Mouse (Mus musculus) midbrain, embryonic 15.5 days (tissue): ENCODE data around the gene Atg3. TPM values are rescaled to one million over a fixed set of nuclear protein-coding genes. Genes with fewer than 3 reads are reported as not detected.

Source experiments
- ATAC-seq: fragments of 200-750 bp; cut with Nextera tagmentation; replicated peaks from 2 replicates; pipeline ENCODE4 v1.8.0; 2017; ENCODE audit warnings: moderate TSS enrichment
- H3K27ac ChIP-seq: fragments of 300-500 bp; sonication (generic); 2 replicates; pipeline ENCODE4 v1.5.1; 2015; ENCODE audit warnings: mild to moderate bottlenecking, inconsistent platforms
- H3K27me3 ChIP-seq: fragments of 300-500 bp; sonication (generic); replicated peaks from 2 replicates; pipeline ENCODE4 v1.6.1; 2015; ENCODE audit warnings: inconsistent platforms
- H3K36me3 ChIP-seq: fragments of 300-500 bp; sonication (generic); replicated peaks from 2 replicates; pipeline ENCODE4 v1.6.1; 2015; ENCODE audit warnings: inconsistent platforms
- H3K4me1 ChIP-seq: fragments of 300-500 bp; sonication (generic); 2 replicates; pipeline ENCODE4 v1.6.1; 2015; ENCODE audit warnings: inconsistent platforms
- H3K4me2 ChIP-seq: fragments of 300-500 bp; sonication (generic); 2 replicates; pipeline ENCODE4 v1.6.1; 2015; ENCODE audit warnings: inconsistent platforms, mild to moderate bottlenecking, moderate library complexity
- H3K4me3 ChIP-seq: fragments of 300-500 bp; sonication (generic); 2 replicates; pipeline ENCODE4 v1.5.1; 2015; ENCODE audit warnings: mild to moderate bottlenecking, inconsistent platforms
- H3K9ac ChIP-seq: fragments of 300-500 bp; sonication (generic); 2 replicates; pipeline ENCODE4 v1.6.1; 2015; ENCODE audit warnings: mild to moderate bottlenecking, inconsistent platforms
- H3K9me3 ChIP-seq: fragments of 300-500 bp; sonication (generic); 2 replicates; pipeline ENCODE4 v1.6.1; 2016; ENCODE audit warnings: inconsistent platforms
- WGBS: fragments of 180-500 bp; shearing (Covaris S2); methylation state at CpG from one replicate; pipeline ENCODE4 v1.1.7; 2015; ENCODE audit warnings: mixed read lengths; 5-methylcytosine and 5-hydroxymethylcytosine counted together
- polyA plus RNA-seq: library from polyadenylated mRNA; unstranded; fragments of >200 nt; fragmentation: Nextera tagmentation; extraction: Ambion mirVana; gene quantifications from 2 replicates; pipeline ENCODE4 v1.2.1, GENCODE M21; 2015

Gene Atg3
- polyA plus RNA-seq, 1 experiment from 2014 or later, result 53.8 TPM

- no peak for ATAC-seq
- peaks cover 37% of the 10 kb centered on the region for H3K36me3 ChIP-seq
- no peaks in the 10 kb centered on the region for H3K9me3 ChIP-seq
- 94% methylated on average over 10 of the region's 10 CpGs for WGBS
- H3K27ac ChIP-seq, result no peak overlapping the region
- no peaks in the 10 kb centered on the region for H3K27me3 ChIP-seq
- no peaks in the 10 kb centered on the region for H3K4me1 ChIP-seq
- no peak overlapping the region for H3K4me3 ChIP-seq
- H3K4me2 ChIP-seq, result no peak overlapping the region
- no peak overlapping the region for H3K9ac ChIP-seq
Measured at GRCm38 (mm10) chr16:45148488-45149082, 10.0 kb upstream of the Atg3 start.

- 94% methylated on average over 3 of the region's 3 CpGs for WGBS
- Histone ChIP-seq H3K4me2 (no peak overlapping the region), H3K27ac (no peak overlapping the region), H3K4me3 (no peak overlapping the region), H3K9me3 (no peaks in the 10 kb centered on the region), H3K36me3 (peaks cover 15% of the 10 kb centered on the region), H3K4me1 (peaks cover 17% of the 10 kb centered on the region), H3K27me3 (no peaks in the 10 kb centered on the region), H3K9ac (no peak overlapping the region)
- no peak for ATAC-seq
Measured at GRCm38 (mm10) chr16:45154741-45155250, 3.8 kb upstream of the Atg3 start.

GRCm38 (mm10) chr16:45158136-45158521 lies 456 bp upstream of the Atg3 start:
- 0 out of 2 replicates have a peak, but pooled peaks cover 4% of the 10 kb centered on the region for H3K36me3 ChIP-seq
- peaks cover 33% of the 10 kb centered on the region for H3K4me1 ChIP-seq
- peak overlapping the region; percentile 64 for H3K4me2 ChIP-seq
- H3K9ac ChIP-seq, result peak overlapping the region; percentile 95
- peak overlapping the region; percentile 94 for H3K27ac ChIP-seq
- no peaks in the 10 kb centered on the region for H3K27me3 ChIP-seq
- WGBS, result 1% methylated on average over 20 of the region's 20 CpGs
- H3K4me3 ChIP-seq, result peak overlapping the region; percentile 98
- ATAC-seq, result peak; percentile 88
- H3K9me3 ChIP-seq, result no peaks in the 10 kb centered on the region

- 7% methylated on average over 11 of the region's 11 CpGs for WGBS
- Histone ChIP-seq H3K4me2 (peak overlapping the region; percentile 64), H3K27me3 (no peaks in the 10 kb centered on the region), H3K27ac (peak overlapping the region; percentile 94), H3K4me3 (peak overlapping the region; percentile 98), H3K9me3 (no peaks in the 10 kb centered on the region), H3K9ac (peak overlapping the region; percentile 95), H3K4me1 (peaks cover 33% of the 10 kb centered on the region), H3K36me3 (0 out of 2 replicates have a peak, but pooled peaks cover 4% of the 10 kb centered on the region)
- no peak for ATAC-seq
Measured at GRCm38 (mm10) chr16:45159389-45159716, 768 bp downstream of the Atg3 start.

- no peaks in the 10 kb centered on the region for H3K27me3 ChIP-seq
- H3K9ac ChIP-seq, result no peak overlapping the region
- 79% methylated on average over 2 of the region's 2 CpGs for WGBS
- no peaks in the 10 kb centered on the region for H3K4me1 ChIP-seq
- ATAC-seq, result no peak
- H3K4me3 ChIP-seq, result no peak overlapping the region
- H3K4me2 ChIP-seq, result no peak overlapping the region
- H3K9me3 ChIP-seq, result no peaks in the 10 kb centered on the region
- peaks cover 8% of the 10 kb centered on the region; the same call in 1 of the 2 replicates for H3K36me3 ChIP-seq
- no peak overlapping the region for H3K27ac ChIP-seq
Measured at GRCm38 (mm10) chr16:45178552-45178951, 20.0 kb downstream of the Atg3 start.

- WGBS, result 91% methylated on average over 5 of the region's 5 CpGs
- no peaks in the 10 kb centered on the region for H3K9me3 ChIP-seq
- H3K4me3 ChIP-seq, result no peak overlapping the region
- H3K4me2 ChIP-seq, result no peak overlapping the region
- no peak for ATAC-seq
- no peak overlapping the region for H3K9ac ChIP-seq
- no peaks in the 10 kb centered on the region for H3K27me3 ChIP-seq
- H3K36me3 ChIP-seq, result peaks cover 8% of the 10 kb centered on the region; the same call in 1 of the 2 replicates
- H3K27ac ChIP-seq, result no peak overlapping the region
- no peaks in the 10 kb centered on the region for H3K4me1 ChIP-seq
Measured at GRCm38 (mm10) chr16:45181824-45182223, 23.2 kb downstream of the Atg3 start.

- peak; percentile 62 for ATAC-seq
- H3K4me2 ChIP-seq, result no peak overlapping the region
- H3K27me3 ChIP-seq, result no peaks in the 10 kb centered on the region
- H3K4me3 ChIP-seq, result no peak overlapping the region
- H3K36me3 ChIP-seq, result no peaks in the 10 kb centered on the region
- H3K9ac ChIP-seq, result no peak overlapping the region
- no peak overlapping the region for H3K27ac ChIP-seq
- H3K9me3 ChIP-seq, result no peaks in the 10 kb centered on the region
- no peaks in the 10 kb centered on the region for H3K4me1 ChIP-seq
- WGBS, result 0% methylated on average over 1 of the region's 1 CpGs
Measured at GRCm38 (mm10) chr16:45192613-45193012, 34.0 kb downstream of the Atg3 start.

- Histone ChIP-seq H3K27ac (no peak overlapping the region), H3K4me2 (no peak overlapping the region), H3K4me1 (no peaks in the 10 kb centered on the region), H3K27me3 (no peaks in the 10 kb centered on the region), H3K36me3 (no peaks in the 10 kb centered on the region), H3K9me3 (no peaks in the 10 kb centered on the region), H3K9ac (no peak overlapping the region), H3K4me3 (no peak overlapping the region)
- WGBS, result 26% methylated on average over 6 of the region's 6 CpGs
- ATAC-seq, result peak; percentile 92
Measured at GRCm38 (mm10) chr16:45196816-45197215, 38.2 kb downstream of the Atg3 start.

- Histone ChIP-seq H3K27me3 (no peaks in the 10 kb centered on the region), H3K4me1 (no peaks in the 10 kb centered on the region), H3K9ac (no peak overlapping the region), H3K27ac (no peak overlapping the region), H3K9me3 (no peaks in the 10 kb centered on the region), H3K4me2 (no peak overlapping the region), H3K4me3 (no peak overlapping the region), H3K36me3 (no peaks in the 10 kb centered on the region)
- 93% methylated on average over 2 of the region's 2 CpGs for WGBS
- ATAC-seq, result no peak
Measured at GRCm38 (mm10) chr16:45201395-45201794, 42.8 kb downstream of the Atg3 start.

GRCm38 (mm10) chr16:45204438-45204837 lies 45.9 kb downstream of the Atg3 start:
- ATAC-seq, result no peak
- no peaks in the 10 kb centered on the region for H3K36me3 ChIP-seq
- no peak overlapping the region for H3K4me2 ChIP-seq
- no peak overlapping the region for H3K4me3 ChIP-seq
- H3K27me3 ChIP-seq, result no peaks in the 10 kb centered on the region
- H3K9ac ChIP-seq, result no peak overlapping the region
- no peak overlapping the region for H3K27ac ChIP-seq
- H3K4me1 ChIP-seq, result no peaks in the 10 kb centered on the region
- 92% methylated on average over 4 of the region's 4 CpGs for WGBS
- no peaks in the 10 kb centered on the region for H3K9me3 ChIP-seq

GRCm38 (mm10) chr16:45204859-45205670 lies 46.5 kb downstream of the Atg3 start:
- 78% methylated on average over 12 of the region's 12 CpGs for WGBS
- no peak overlapping the region for H3K4me2 ChIP-seq
- H3K27me3 ChIP-seq, result no peaks in the 10 kb centered on the region
- no peak for ATAC-seq
- H3K4me1 ChIP-seq, result no peaks in the 10 kb centered on the region
- no peak overlapping the region for H3K9ac ChIP-seq
- no peak overlapping the region for H3K27ac ChIP-seq
- no peaks in the 10 kb centered on the region for H3K36me3 ChIP-seq
- no peaks in the 10 kb centered on the region for H3K9me3 ChIP-seq
- no peak overlapping the region for H3K4me3 ChIP-seq

- H3K36me3 ChIP-seq, result no peaks in the 10 kb centered on the region
- no peak for ATAC-seq
- no peak overlapping the region for H3K27ac ChIP-seq
- WGBS, result 58% methylated on average over 2 of the region's 2 CpGs
- no peaks in the 10 kb centered on the region for H3K9me3 ChIP-seq
- no peak overlapping the region for H3K9ac ChIP-seq
- H3K4me3 ChIP-seq, result no peak overlapping the region
- H3K27me3 ChIP-seq, result no peaks in the 10 kb centered on the region
- no peaks in the 10 kb centered on the region for H3K4me1 ChIP-seq
- H3K4me2 ChIP-seq, result no peak overlapping the region
Measured at GRCm38 (mm10) chr16:45222016-45222415, 63.4 kb downstream of the Atg3 start.

- ATAC-seq, result no peak
- Histone ChIP-seq H3K9me3 (no peaks in the 10 kb centered on the region), H3K9ac (no peak overlapping the region), H3K27ac (no peak overlapping the region), H3K4me2 (no peak overlapping the region), H3K4me1 (no peaks in the 10 kb centered on the region), H3K27me3 (no peaks in the 10 kb centered on the region), H3K4me3 (no peak overlapping the region), H3K36me3 (no peaks in the 10 kb centered on the region)
- 88% methylated on average over 3 of the region's 3 CpGs for WGBS
Measured at GRCm38 (mm10) chr16:45222771-45223170, 64.2 kb downstream of the Atg3 start.
